Mouse (Mus musculus): ENCODE measurements around the gene Snrk. TPM values are rescaled to one million over a fixed set of nuclear protein-coding genes. Genes with fewer than 3 reads are reported as not detected.

Gene Snrk
- total and polyA plus RNA-seq, 3 experiments, result 9.1 to 446 (median 10.7) TPM

DNA sequence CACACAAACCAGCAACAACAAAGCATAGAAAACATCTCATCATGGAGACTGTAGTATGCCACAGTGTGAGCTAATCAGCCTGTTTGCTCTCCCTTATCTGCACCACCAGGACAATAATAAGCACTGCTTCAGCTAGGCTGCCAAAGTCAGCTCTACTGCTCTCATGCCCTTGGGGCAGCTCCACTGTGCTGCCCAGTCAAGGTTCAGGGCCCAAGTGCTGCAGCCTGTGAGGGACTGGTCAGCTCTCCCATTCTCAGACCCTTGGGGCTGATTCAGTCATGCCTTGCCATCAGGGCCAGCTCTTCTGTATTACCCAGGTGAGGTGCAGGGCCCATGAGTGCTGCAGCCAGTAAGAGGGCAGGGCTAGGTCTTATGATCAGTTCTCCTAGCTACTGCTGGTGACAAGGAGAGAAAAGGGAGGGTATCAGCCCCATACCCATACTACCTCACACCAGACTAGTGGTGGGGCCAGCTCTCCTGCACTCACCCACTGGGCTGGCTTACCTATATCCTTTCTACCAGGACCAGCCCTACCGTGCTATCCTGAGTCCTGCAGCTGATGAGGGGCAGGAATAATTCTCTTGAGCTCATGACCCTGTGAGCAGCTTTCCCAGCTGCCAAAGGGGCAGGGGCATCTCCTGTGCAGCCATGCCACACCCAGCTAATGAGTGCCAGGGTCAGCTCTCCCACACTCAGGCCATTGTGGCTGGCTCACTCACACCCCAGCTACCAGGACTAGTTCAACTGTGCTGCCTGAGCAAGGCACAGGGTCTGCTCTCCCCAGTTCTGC, 18.2 kb downstream of the Snrk start:
- TF ChIP-seq POLR2AphosphoS2 (IDR thresholded peaks at IDR 0.05; ENCODE audit: low read length) (no peak), MYC (IDR thresholded peaks at IDR 0.05; ENCODE audit: low read depth, low read length) (no peak), GATA1 (IDR thresholded peaks at IDR 0.05; ENCODE audit: low read depth, low read length) (no peak), HCFC1 (IDR thresholded peaks at IDR 0.05; ENCODE audit: low read depth, low read length) (no peak), RAD21 (IDR thresholded peaks at IDR 0.05; ENCODE audit: low read depth, low read length) (no peak), NELFE (IDR thresholded peaks at IDR 0.05; ENCODE audit: low read depth, low read length) (no peak), JUND (IDR thresholded peaks at IDR 0.05; ENCODE audit: low read depth, low read length) (no peak), MAX (IDR thresholded peaks at IDR 0.05; ENCODE audit: low read length) (no peak), ZMIZ1 (IDR thresholded peaks at IDR 0.05; ENCODE audit: low read depth, low read length) (no peak), MAZ (IDR thresholded peaks at IDR 0.05; ENCODE audit: low read depth, low read length) (no peak), MXI1 (IDR thresholded peaks at IDR 0.05; ENCODE audit: low read depth, low read length) (no peak), CTCF (IDR thresholded peaks at IDR 0.05 in 2 of 3, conservative IDR thresholded peaks at IDR 0.05 in 1 of 3; ENCODE audit: control insufficient read depth in 1 of 3, insufficient read depth in 1 of 3, low read depth in 2 of 3, low read length in 3 of 3, poor library complexity in 1 of 3, severe bottlenecking in 1 of 3) (no peak), POLR2A (IDR thresholded peaks at IDR 0.05; ENCODE audit: control insufficient read depth in 1 of 2, insufficient read depth in 1 of 2, low read depth in 1 of 2, low read length in 2 of 2, poor library complexity in 1 of 2) (no peak), EP300 (IDR thresholded peaks at IDR 0.05; ENCODE audit: low read depth in 1 of 2, low read length in 2 of 2) (no peak), TBP (IDR thresholded peaks at IDR 0.05; ENCODE audit: low read depth, low read length) (no peak)
- no peaks in the 10 kb centered on the region; a peak in 2 of 4 replicates for H3K36me3 ChIP-seq (ENCODE audit: control insufficient read depth in 1 of 2, insufficient read depth in 2 of 2, low read length in 2 of 2)

DNA sequence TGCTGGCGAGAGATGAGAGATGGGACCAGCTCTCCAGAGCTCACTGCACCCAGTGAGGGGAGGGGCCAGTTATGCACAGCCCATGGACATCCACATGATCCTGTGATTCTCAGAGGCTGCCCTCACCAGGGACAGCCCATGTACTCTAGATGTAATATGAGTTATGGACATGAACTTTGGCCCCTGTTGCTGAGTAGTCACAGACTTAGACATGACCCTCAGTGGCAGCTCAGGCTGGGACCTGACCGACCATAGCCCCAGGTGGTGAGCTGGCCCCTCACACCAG, 18.8 kb downstream of the Snrk start:
- no peak overlapping the region for H3K9ac ChIP-seq (ENCODE audit: control insufficient read depth, low read depth, low read length, poor library complexity, severe bottlenecking)
- H3K27me3 ChIP-seq (ENCODE audit: control insufficient read depth in 1 of 2, insufficient read depth in 2 of 2, low read length in 2 of 2), result no peaks in the 10 kb centered on the region
- H3K4me1 ChIP-seq (ENCODE audit: control insufficient read depth in 1 of 2, insufficient read depth in 2 of 2, low read length in 2 of 2), result no peaks in the 10 kb centered on the region
- H3K4me3 ChIP-seq (ENCODE audit: control insufficient read depth in 1 of 2, insufficient read depth in 1 of 2, low read depth in 2 of 2, low read length in 2 of 2), result no peak overlapping the region
- H3K9me3 ChIP-seq (replicated peaks; ENCODE audit: insufficient read depth, low read length), result no peaks in the 10 kb centered on the region
- no peak overlapping the region for H3K27ac ChIP-seq (ENCODE audit: control insufficient read depth, low read depth, low read length)
- no peaks in the 10 kb centered on the region; a peak in 2 of 4 replicates for H3K36me3 ChIP-seq (ENCODE audit: control insufficient read depth in 1 of 2, insufficient read depth in 2 of 2, low read length in 2 of 2)
- H3K79me2 ChIP-seq (ENCODE audit: control insufficient read depth, insufficient read depth, low read length, poor library complexity), result no peaks in the 10 kb centered on the region
- no peak for DNase-seq (ENCODE audit: low read depth, low spot score)
- TF ChIP-seq SIN3A (IDR thresholded peaks at IDR 0.05; ENCODE audit: low read length) (no peak), E2F4 (IDR thresholded peaks at IDR 0.05; ENCODE audit: borderline replicate concordance, low read depth, low read length) (no peak), MAFK (IDR thresholded peaks at IDR 0.05; ENCODE audit: borderline replicate concordance, low read depth, low read length) (no peak), POLR2A (IDR thresholded peaks at IDR 0.05; ENCODE audit: control insufficient read depth in 1 of 2, insufficient read depth in 1 of 2, low read depth in 1 of 2, low read length in 2 of 2, poor library complexity in 1 of 2) (no peak), ELF1 (IDR thresholded peaks at IDR 0.05; ENCODE audit: low read depth, low read length) (no peak), MXI1 (IDR thresholded peaks at IDR 0.05; ENCODE audit: low read depth, low read length) (no peak)

More for the DNA sequence above, 18.2 kb downstream of the Snrk start:
- Histone ChIP-seq H3K79me2 (ENCODE audit: control insufficient read depth, insufficient read depth, low read length, poor library complexity) (no peaks in the 10 kb centered on the region), H3K27me3 (ENCODE audit: control insufficient read depth in 1 of 2, insufficient read depth in 2 of 2, low read length in 2 of 2) (no peaks in the 10 kb centered on the region), H3K4me1 (ENCODE audit: control insufficient read depth in 1 of 2, insufficient read depth in 2 of 2, low read length in 2 of 2) (no peaks in the 10 kb centered on the region), H3K27ac (ENCODE audit: control insufficient read depth, low read depth, low read length) (no peak overlapping the region), H3K4me3 (ENCODE audit: control insufficient read depth in 1 of 2, insufficient read depth in 1 of 2, low read depth in 2 of 2, low read length in 2 of 2) (no peak overlapping the region), H3K9ac (ENCODE audit: control insufficient read depth, low read depth, low read length, poor library complexity, severe bottlenecking) (no peak overlapping the region), H3K9me3 (replicated peaks; ENCODE audit: insufficient read depth, low read length) (no peaks in the 10 kb centered on the region)
- no peak for DNase-seq (ENCODE audit: low read depth, low spot score)
